Mouse (Mus musculus): ENCODE measurements at regions not wholly inside any gene's neighbourhood (a gene's known extent, or its start where the extent isn't known, plus 50 kb on each side); places are given as distances from the start of the nearest gene placed in this dataset.

DNA sequence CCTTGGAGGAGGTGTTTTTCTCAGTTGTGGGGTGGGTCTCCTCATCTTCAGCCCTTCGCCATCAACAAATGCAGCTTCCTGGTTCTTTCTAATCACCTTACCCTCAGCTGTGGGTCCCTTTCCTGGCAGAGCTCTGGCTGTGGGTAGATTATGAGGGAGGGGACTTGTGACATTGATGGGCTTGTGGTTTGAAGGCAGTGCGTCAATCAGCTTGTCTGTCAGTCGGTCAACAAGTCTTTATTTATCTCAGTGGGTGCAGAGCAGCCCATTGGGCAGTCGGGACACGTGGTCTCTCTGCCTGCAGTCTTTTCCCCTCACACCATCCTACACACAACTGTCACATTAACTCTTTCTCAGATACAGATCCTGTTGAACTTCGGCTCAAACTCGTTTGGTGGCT is 125.2 kb downstream of the 4930564D02Rik start:
- no peak for DNase-seq (ENCODE audit: low spot score)
- H3K4me1 ChIP-seq, result 0 out of 2 replicates have a peak, but pooled peaks cover 4% of the 10 kb centered on the region

GRCm38 (mm10) chr3:105200735-105201134 is 134.1 kb downstream of the 4930564D02Rik start:
- 71% methylated on average over 3 of the region's 3 CpGs for WGBS
- H3K27ac ChIP-seq, result no peak overlapping the region
- no peak for DNase-seq (ENCODE audit: low spot score)
- no peaks in the 10 kb centered on the region for H3K36me3 ChIP-seq
- no peaks in the 10 kb centered on the region for H3K27me3 ChIP-seq (ENCODE audit: insufficient read depth, poor library complexity, severe bottlenecking)
- no peak overlapping the region for H3K4me3 ChIP-seq
- peaks cover 6% of the 10 kb centered on the region; the same call in 1 of the 2 replicates for H3K4me1 ChIP-seq
- H3K9me3 ChIP-seq, result no peaks in the 10 kb centered on the region

More for the DNA sequence above, 125.2 kb downstream of the 4930564D02Rik start:
- Histone ChIP-seq H3K27me3 (ENCODE audit: insufficient read depth, poor library complexity, severe bottlenecking) (no peaks in the 10 kb centered on the region), H3K27ac (no peak overlapping the region), H3K4me3 (no peak overlapping the region), H3K36me3 (no peaks in the 10 kb centered on the region), H3K9me3 (no peaks in the 10 kb centered on the region)
- 21% methylated on average over 7 of the region's 7 CpGs for WGBS

DNA sequence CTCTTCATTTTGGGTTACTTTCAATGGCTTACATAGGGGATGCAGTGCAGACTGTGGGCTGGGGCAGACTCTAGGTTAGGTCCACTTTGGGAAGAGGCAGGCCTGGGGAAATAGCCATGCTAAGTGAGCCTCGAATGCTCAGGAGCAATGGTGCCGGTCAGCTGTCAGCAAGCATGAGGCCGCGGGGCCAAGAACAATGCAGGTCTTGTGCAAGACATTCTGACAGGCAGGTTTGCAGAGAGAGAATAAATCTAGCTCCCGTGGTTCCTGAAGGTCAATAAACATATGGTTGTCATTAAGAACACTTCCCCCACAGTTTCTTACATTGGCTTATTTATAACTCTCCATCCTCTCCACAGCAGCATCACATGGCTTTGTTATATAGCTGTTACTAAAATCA is 142.5 kb downstream of the 4930564D02Rik start:
- Histone ChIP-seq H3K9me3 (no peaks in the 10 kb centered on the region), H3K36me3 (no peaks in the 10 kb centered on the region), H3K27ac (no peak overlapping the region), H3K4me3 (no peak overlapping the region), H3K27me3 (ENCODE audit: insufficient read depth, poor library complexity, severe bottlenecking) (no peaks in the 10 kb centered on the region), H3K4me1 (peaks cover 3% of the 10 kb centered on the region; the same call in 1 of the 2 replicates)
- 73% methylated on average over 5 of the region's 5 CpGs for WGBS
- DNase-seq (ENCODE audit: low spot score), result no peak

GRCm38 (mm10) chr3:105211023-105211422 is 144.4 kb downstream of the 4930564D02Rik start:
- H3K27me3 ChIP-seq (ENCODE audit: insufficient read depth, poor library complexity, severe bottlenecking), result no peaks in the 10 kb centered on the region
- DNase-seq (ENCODE audit: low spot score), result no peak
- no peaks in the 10 kb centered on the region for H3K9me3 ChIP-seq
- no peaks in the 10 kb centered on the region for H3K36me3 ChIP-seq
- whole genome bisulfite sequencing, result 72% methylated on average over 1 of the region's 1 CpGs
- peaks cover 14% of the 10 kb centered on the region for H3K4me1 ChIP-seq
- H3K27ac ChIP-seq, result no peak overlapping the region
- no peak overlapping the region for H3K4me3 ChIP-seq

GRCm38 (mm10) chr3:105211726-105212125 is 145.1 kb downstream of the 4930564D02Rik start:
- no peaks in the 10 kb centered on the region for H3K27me3 ChIP-seq (ENCODE audit: insufficient read depth, poor library complexity, severe bottlenecking)
- no peaks in the 10 kb centered on the region for H3K9me3 ChIP-seq
- WGBS, result 62% methylated on average over 3 of the region's 3 CpGs
- DNase-seq (ENCODE audit: low spot score), result no peak
- no peak overlapping the region for H3K27ac ChIP-seq
- H3K4me3 ChIP-seq, result no peak overlapping the region
- no peaks in the 10 kb centered on the region for H3K36me3 ChIP-seq
- H3K4me1 ChIP-seq, result peaks cover 14% of the 10 kb centered on the region

DNA sequence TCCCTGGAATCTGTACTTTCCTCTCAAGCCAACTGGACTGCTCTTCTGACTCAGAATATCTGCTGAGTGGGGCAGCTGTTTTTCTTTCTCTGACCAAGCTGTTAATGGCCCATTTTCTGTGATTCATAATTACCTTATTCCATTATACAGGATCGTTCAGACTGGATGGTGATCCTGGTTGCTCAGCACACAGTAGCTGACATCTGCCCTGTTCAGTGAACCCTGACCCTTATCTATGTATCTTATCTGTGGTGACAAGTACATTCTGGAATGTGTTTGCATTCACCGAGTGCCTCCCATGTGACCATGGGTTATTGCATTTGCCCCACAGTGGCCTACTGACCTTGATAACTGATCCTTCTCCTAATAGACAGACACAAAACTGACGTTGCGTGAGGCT is 148.2 kb downstream of the 4930564D02Rik start:
- Histone ChIP-seq H3K36me3 (no peaks in the 10 kb centered on the region), H3K4me3 (no peak overlapping the region), H3K9me3 (no peaks in the 10 kb centered on the region), H3K27me3 (ENCODE audit: insufficient read depth, poor library complexity, severe bottlenecking) (0 out of 2 replicates have a peak, but pooled peaks cover 3% of the 10 kb centered on the region), H3K4me1 (peaks cover 14% of the 10 kb centered on the region), H3K27ac (no peak overlapping the region)
- DNase-seq (ENCODE audit: low spot score), result no peak
- 29% methylated on average over 4 of the region's 4 CpGs for WGBS

GRCm38 (mm10) chr3:105215729-105216128 is 149.1 kb downstream of the 4930564D02Rik start:
- WGBS, result 63% methylated on average over 7 of the region's 7 CpGs
- Histone ChIP-seq H3K9me3 (no peaks in the 10 kb centered on the region), H3K27me3 (ENCODE audit: insufficient read depth, poor library complexity, severe bottlenecking) (0 out of 2 replicates have a peak, but pooled peaks cover 3% of the 10 kb centered on the region), H3K4me1 (peaks cover 14% of the 10 kb centered on the region), H3K36me3 (no peaks in the 10 kb centered on the region), H3K27ac (no peak overlapping the region), H3K4me3 (no peak overlapping the region)
- no peak for DNase-seq (ENCODE audit: low spot score)

- Histone ChIP-seq H3K36me3 (no peaks in the 10 kb centered on the region), H3K4me1 (peaks cover 20% of the 10 kb centered on the region), H3K9me3 (no peaks in the 10 kb centered on the region), H3K27ac (no peak overlapping the region), H3K27me3 (ENCODE audit: insufficient read depth, poor library complexity, severe bottlenecking) (0 out of 2 replicates have a peak, but pooled peaks cover 3% of the 10 kb centered on the region), H3K4me3 (no peak overlapping the region)
- no peak for DNase-seq (ENCODE audit: low spot score)
- 69% methylated on average over 3 of the region's 3 CpGs for WGBS
Measured at GRCm38 (mm10) chr3:105219630-105220029, 153.0 kb downstream of the 4930564D02Rik start.

DNA sequence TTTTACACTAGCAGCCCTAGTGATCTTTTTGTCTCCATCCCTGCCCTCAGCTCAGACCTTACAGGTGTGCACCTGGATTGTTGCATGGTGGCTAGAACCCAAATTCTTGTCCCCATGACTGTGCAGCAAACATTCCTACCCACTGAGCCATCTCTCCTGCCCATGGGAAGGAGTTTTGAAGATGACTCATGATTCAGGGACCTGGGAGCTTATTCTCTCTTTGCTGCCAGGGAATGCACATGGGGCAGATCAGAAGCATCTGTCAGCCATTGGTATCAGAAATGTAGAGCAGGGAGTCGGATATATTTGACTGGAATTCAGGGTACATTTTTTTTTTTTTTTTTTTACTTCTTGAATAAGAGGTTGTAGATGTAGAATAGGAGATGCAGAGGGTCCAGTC is 154.0 kb downstream of the 4930564D02Rik start:
- no peak for DNase-seq (ENCODE audit: low spot score)
- Histone ChIP-seq H3K27me3 (ENCODE audit: insufficient read depth, poor library complexity, severe bottlenecking) (0 out of 2 replicates have a peak, but pooled peaks cover 3% of the 10 kb centered on the region), H3K27ac (no peak overlapping the region), H3K4me3 (no peak overlapping the region), H3K9me3 (no peaks in the 10 kb centered on the region), H3K36me3 (no peaks in the 10 kb centered on the region), H3K4me1 (peaks cover 10% of the 10 kb centered on the region)
- 73% methylated on average over 1 of the region's 1 CpGs for WGBS

DNA sequence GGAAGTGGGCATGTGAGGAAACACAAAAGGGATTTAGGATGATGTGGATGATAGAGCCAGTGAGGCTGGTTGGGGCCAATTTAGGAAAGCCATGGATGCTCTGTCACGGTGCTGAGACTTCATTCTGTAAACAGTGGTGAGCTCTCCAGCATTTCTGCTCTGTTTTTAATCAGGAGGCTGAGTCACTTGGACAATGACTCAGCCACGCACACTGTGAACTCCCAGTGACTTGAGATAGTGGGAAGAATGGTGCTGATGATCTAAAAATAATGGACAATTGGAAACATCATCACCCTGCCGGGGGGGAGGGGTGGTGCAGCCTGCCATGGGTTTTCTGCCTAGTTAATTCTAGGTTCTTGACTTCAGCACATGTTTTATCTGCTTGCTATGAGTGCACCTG is 156.3 kb downstream of the 4930564D02Rik start:
- no peak for DNase-seq (ENCODE audit: low spot score)
- H3K9me3 ChIP-seq, result no peaks in the 10 kb centered on the region
- H3K27ac ChIP-seq, result no peak overlapping the region
- 23% methylated on average over 3 of the region's 3 CpGs for WGBS
- no peak overlapping the region for H3K4me3 ChIP-seq
- H3K36me3 ChIP-seq, result no peaks in the 10 kb centered on the region
- H3K27me3 ChIP-seq (ENCODE audit: insufficient read depth, poor library complexity, severe bottlenecking), result 0 out of 2 replicates have a peak, but pooled peaks cover 3% of the 10 kb centered on the region
- H3K4me1 ChIP-seq, result peaks cover 7% of the 10 kb centered on the region; the same call in 1 of the 2 replicates

DNA sequence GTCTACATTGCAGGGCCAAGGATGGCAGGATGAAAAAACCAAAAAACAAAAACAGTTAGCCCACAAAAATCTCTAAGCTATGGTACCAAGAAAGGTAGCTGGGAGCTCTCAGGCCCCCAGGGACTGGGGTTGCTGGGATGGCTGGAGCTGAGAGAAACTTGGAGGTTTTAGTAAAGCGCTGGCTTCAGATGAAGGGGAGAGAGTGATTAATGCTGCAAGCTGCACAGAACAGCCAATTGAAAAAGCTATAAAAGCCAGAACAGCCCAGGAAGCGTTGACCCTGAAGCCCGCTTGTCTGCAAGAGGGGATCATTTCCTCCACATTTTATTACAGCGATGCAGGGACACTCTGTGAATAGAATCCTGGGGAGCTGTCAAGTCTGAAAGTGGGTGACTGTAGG is 157.0 kb downstream of the 4930564D02Rik start:
- H3K27ac ChIP-seq, result no peak overlapping the region
- 0 out of 2 replicates have a peak, but pooled peaks cover 1% of the 10 kb centered on the region for H3K27me3 ChIP-seq (ENCODE audit: insufficient read depth, poor library complexity, severe bottlenecking)
- no peak for DNase-seq (ENCODE audit: low spot score)
- peaks cover 7% of the 10 kb centered on the region; the same call in 1 of the 2 replicates for H3K4me1 ChIP-seq
- no peak overlapping the region for H3K4me3 ChIP-seq
- 69% methylated on average over 4 of the region's 4 CpGs for WGBS
- no peaks in the 10 kb centered on the region for H3K36me3 ChIP-seq
- H3K9me3 ChIP-seq, result no peaks in the 10 kb centered on the region

DNA sequence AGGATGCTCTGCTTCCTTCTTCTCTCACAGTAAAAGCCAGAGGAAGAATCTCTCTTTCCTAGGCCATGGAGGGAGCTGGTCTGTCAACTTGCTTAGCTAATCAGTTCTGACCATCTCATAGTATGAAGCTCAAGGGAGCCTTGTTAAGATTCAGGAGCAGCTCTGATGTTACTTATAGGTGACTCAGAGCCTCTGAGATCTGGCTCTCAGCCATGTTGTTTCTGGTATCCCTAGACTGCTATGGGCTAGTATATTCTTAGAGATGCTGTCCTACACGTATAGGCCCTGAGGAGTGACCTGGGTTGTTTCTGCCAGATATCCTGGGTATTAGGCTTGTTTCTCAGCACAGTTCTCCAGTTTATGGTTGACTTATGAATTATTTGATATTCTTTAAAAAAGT is 160.9 kb downstream of the 4930564D02Rik start:
- Histone ChIP-seq H3K27ac (no peak overlapping the region), H3K4me3 (no peak overlapping the region), H3K27me3 (ENCODE audit: insufficient read depth, poor library complexity, severe bottlenecking) (no peaks in the 10 kb centered on the region), H3K36me3 (no peaks in the 10 kb centered on the region), H3K4me1 (peaks cover 7% of the 10 kb centered on the region; the same call in 1 of the 2 replicates), H3K9me3 (no peaks in the 10 kb centered on the region)
- no peak for DNase-seq (ENCODE audit: low spot score)
- WGBS, result 68% methylated on average over 1 of the region's 1 CpGs

- H3K36me3 ChIP-seq, result no peaks in the 10 kb centered on the region
- H3K27me3 ChIP-seq (ENCODE audit: insufficient read depth, poor library complexity, severe bottlenecking), result no peaks in the 10 kb centered on the region
- no peak overlapping the region for H3K4me3 ChIP-seq
- WGBS, result 80% methylated on average over 3 of the region's 3 CpGs
- H3K27ac ChIP-seq, result no peak overlapping the region
- H3K9me3 ChIP-seq, result no peaks in the 10 kb centered on the region
- no peaks in the 10 kb centered on the region; the same call in 1 of the 2 replicates for H3K4me1 ChIP-seq
- DNase-seq (ENCODE audit: low spot score), result no peak
Measured at GRCm38 (mm10) chr3:105228401-105228800, 161.8 kb downstream of the 4930564D02Rik start.

- Histone ChIP-seq H3K4me1 (no peaks in the 10 kb centered on the region), H3K27ac (no peak overlapping the region), H3K4me3 (no peak overlapping the region), H3K36me3 (no peaks in the 10 kb centered on the region), H3K9me3 (no peaks in the 10 kb centered on the region), H3K27me3 (ENCODE audit: insufficient read depth, poor library complexity, severe bottlenecking) (no peaks in the 10 kb centered on the region)
- WGBS, result 79% methylated on average over 3 of the region's 3 CpGs
- no peak for DNase-seq (ENCODE audit: low spot score)
Measured at GRCm38 (mm10) chr3:105241048-105241447, 174.4 kb downstream of the 4930564D02Rik start.
